Mouse (Mus musculus) G1E (cell line): ENCODE measurements around the gene Gm12216. TPM values are rescaled to one million over a fixed set of nuclear protein-coding genes. Genes with fewer than 3 reads are reported as not detected.

Source experiments
- ATAC-seq: 2 replicates; pipeline ENCODE4 v1.8.0; 2016; ENCODE audit warnings: mild to moderate bottlenecking; ENCODE audit not compliant: insufficient number of reproducible peaks, poor library complexity, low FRiP score, severe bottlenecking; ENCODE audit errors: extremely low read depth
- DNase-seq: peaks from one replicate; pipeline ENCODE4 v3.0.0; 2012; ENCODE audit warnings: low spot score
- H3K27me3 ChIP-seq: 2 replicates; pipeline ENCODE4 v1.6.1; 2012; ENCODE audit warnings: mild to moderate bottlenecking, low read length, inconsistent platforms; ENCODE audit not compliant: insufficient read depth
- H3K36me3 ChIP-seq: replicated peaks from 2 replicates; pipeline ENCODE3; 2012; ENCODE audit warnings: mild to moderate bottlenecking, inconsistent platforms
- H3K4me1 ChIP-seq: 2 replicates; pipeline ENCODE4 v1.6.1; 2012; ENCODE audit warnings: low read depth, low read length, inconsistent platforms, mixed read lengths; ENCODE audit not compliant: insufficient read depth
- H3K4me3 ChIP-seq: 2 replicates; pipeline ENCODE4 v1.5.1; 2012; ENCODE audit warnings: low read depth, mild to moderate bottlenecking, inconsistent platforms, low read length, moderate library complexity, mixed read lengths
- H3K9me3 ChIP-seq: replicated peaks from 2 replicates; pipeline ENCODE4 v1.6.1; 2012; ENCODE audit warnings: inconsistent platforms
- CTCF ChIP-seq: IDR thresholded peaks from 2 replicates; pipeline ENCODE4 v1.5.1; 2012; ENCODE audit warnings: low read depth, low read length, inconsistent platforms, mixed read lengths
- GATA1 ChIP-seq: IDR thresholded peaks from 2 replicates; pipeline ENCODE4 v1.6.1; 2012; ENCODE audit warnings: borderline replicate concordance, low read length, inconsistent platforms, mixed read lengths
- GATA2 ChIP-seq: IDR thresholded peaks from 2 replicates; pipeline ENCODE4 v1.6.1; 2012; ENCODE audit warnings: low read depth, low read length, inconsistent platforms, borderline replicate concordance
- POLR2AphosphoS5 ChIP-seq: IDR thresholded peaks from 2 replicates; pipeline ENCODE4 v1.6.1; 2012; ENCODE audit warnings: low read depth, low read length, inconsistent platforms; ENCODE audit not compliant: insufficient replicate concordance
- TAL1 ChIP-seq: conservative IDR thresholded peaks from 2 replicates; pipeline ENCODE4 v1.6.1; 2012; ENCODE audit warnings: low read depth, low read length, inconsistent platforms, mixed read lengths
- polyA plus RNA-seq: library from polyadenylated mRNA; stranded (reverse); fragments of >175 nt; gene quantifications from 2 replicates; pipeline ENCODE4 v1.2.3, GENCODE M21; 2012
- total RNA-seq, 2 experiments: library from RNA; stranded (forward) in 1 of 2; stranded (reverse) in 1 of 2; fragments of 200-1000 nt in 1 of 2; fragments of >200 nt in 1 of 2; fragmentation: Nextera tagmentation in 1 of 2; gene quantifications; 2 replicates each; pipeline ENCODE4 v1.2.3; 2014 to 2017

The Gm12216 gene
- total and polyA plus RNA-seq, 3 experiments, result 0.16 TPM; not detected in 2

GRCm38 (mm10) chr11:53789277-53789676, 69.8 kb downstream of the Gm12216 start:
- Histone ChIP-seq H3K27me3 (peaks cover 23% of the 10 kb centered on the region), H3K36me3 (no peaks in the 10 kb centered on the region), H3K4me3 (no peak overlapping the region), H3K4me1 (no peaks in the 10 kb centered on the region), H3K9me3 (no peaks in the 10 kb centered on the region)
- DNase-seq (no peak), ATAC-seq (no peak)
- no peak for TF ChIP-seq CTCF
- TF ChIP-seq GATA1, result no peak
- no peak for TF ChIP-seq TAL1
- no peak for TF ChIP-seq GATA2
- TF ChIP-seq POLR2AphosphoS5, result no peak

- Histone ChIP-seq H3K4me1 (no peaks in the 10 kb centered on the region), H3K9me3 (no peaks in the 10 kb centered on the region), H3K36me3 (no peaks in the 10 kb centered on the region), H3K27me3 (peaks cover 28% of the 10 kb centered on the region), H3K4me3 (no peak overlapping the region)
- ATAC-seq, result no peak
- TF ChIP-seq POLR2AphosphoS5 (no peak), CTCF (no peak), TAL1 (no peak), GATA1 (no peak), GATA2 (no peak)
- DNase-seq, result no peak
Measured at GRCm38 (mm10) chr11:53788196-53788595, 70.9 kb downstream of the Gm12216 start.

DNA sequence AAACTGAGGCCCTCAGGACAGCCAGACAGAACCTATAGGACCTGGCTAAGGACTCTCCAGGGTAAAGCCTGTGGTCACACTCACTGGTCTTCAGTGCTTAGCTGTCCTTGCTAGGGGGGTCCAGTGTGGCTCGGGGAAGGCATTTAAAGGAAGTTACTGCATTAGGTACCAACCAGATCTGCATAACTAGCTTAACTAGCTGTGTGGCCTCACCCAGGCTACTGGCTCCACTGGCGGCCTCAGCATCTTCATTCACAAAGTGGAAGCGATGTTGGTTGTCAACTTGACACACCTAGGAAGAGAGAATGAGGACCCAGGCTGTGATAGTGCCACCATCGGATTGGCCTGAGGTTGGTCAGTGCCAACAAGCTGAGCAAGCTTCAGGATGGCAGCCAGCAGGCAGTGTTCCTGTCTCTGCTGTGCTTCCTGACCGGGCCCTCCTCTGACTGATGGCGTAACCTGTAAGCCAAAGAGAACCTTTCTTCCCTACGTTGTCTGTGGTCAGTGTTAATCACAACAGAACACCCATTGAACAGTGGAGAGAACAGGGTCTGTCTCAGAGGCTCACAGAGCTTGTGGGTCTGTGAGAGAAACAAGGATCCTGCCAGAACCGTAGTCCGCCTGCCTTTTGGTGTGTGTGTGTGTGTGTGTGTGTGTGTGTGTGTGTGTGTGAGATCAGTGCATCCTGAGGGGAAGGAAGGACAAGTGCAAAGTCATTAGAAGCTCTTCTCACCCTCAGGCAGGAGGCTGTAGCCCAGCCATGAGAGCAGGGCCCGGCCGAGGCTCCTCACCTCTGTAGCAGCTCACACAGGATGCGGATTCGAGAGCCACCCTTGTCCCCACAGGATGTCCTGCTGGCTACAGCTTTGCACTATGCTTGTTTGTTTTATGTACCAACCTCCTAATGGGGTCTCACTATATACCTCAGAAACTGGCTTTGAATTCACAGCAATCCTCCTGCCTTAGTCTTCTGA, 72.7 kb downstream of the Gm12216 start:
- Histone ChIP-seq H3K9me3 (no peaks in the 10 kb centered on the region), H3K27me3 (peaks cover 31% of the 10 kb centered on the region), H3K4me3 (no peak overlapping the region), H3K36me3 (no peaks in the 10 kb centered on the region), H3K4me1 (no peaks in the 10 kb centered on the region)
- no peak for ATAC-seq
- DNase-seq, result no peak
- no peak for TF ChIP-seq GATA2
- no peak for TF ChIP-seq POLR2AphosphoS5
- TF ChIP-seq CTCF, result no peak
- TF ChIP-seq TAL1, result no peak
- no peak for TF ChIP-seq GATA1

DNA sequence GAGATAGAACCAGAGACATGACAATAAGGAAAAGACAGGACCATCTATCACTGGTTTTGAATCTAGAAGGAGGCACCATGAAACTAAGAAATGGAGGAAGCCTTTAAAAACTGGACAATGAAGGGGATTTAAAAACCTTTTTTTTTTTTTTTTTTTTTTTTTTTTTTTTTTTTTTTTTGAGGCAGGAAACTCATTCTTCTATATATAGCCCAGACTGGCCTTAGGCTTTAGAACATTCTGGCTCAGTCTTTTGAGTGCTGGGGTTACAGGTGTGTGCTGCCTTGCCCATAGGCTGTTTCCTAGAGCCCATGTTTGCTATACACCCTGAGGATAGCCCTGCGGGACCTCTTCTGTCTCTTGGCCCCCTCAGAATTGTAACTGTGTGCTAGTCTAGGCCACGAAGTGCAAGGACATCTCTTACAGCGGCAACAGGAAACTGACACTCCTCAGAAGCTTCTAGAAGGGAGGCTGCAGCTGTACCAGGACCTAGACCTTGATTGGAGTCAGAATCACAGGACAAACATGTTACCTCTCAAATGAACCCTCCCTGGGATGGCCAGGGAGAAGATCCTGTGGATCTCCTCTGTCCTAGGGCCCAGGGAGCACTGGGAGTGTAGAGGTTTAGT, 73.6 kb downstream of the Gm12216 start:
- no peak for DNase-seq
- no peaks in the 10 kb centered on the region for H3K9me3 ChIP-seq

DNA sequence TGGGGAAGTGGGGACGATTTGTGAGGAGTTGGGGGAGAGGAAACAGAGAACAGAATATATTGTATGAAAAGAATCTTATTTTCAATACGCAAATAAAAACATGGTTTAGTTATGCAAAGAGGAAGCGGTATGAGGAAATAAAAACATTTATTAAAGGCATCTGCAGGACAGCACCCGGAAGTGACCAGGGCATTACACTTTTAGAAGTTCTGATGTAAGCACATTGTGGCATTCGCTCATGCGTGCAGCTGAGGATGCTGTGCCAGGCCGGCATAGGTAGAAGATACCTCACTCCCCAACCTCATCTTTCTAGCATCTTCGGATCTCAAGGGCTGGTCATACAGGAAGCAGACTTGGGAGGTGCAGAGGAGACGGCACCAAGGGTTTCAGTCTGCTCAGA, 75.8 kb downstream of the Gm12216 start:
- H3K36me3 ChIP-seq, result no peaks in the 10 kb centered on the region
- H3K4me1 ChIP-seq, result peaks cover 11% of the 10 kb centered on the region
- no peak for ATAC-seq
- peaks cover 29% of the 10 kb centered on the region for H3K27me3 ChIP-seq
- no peaks in the 10 kb centered on the region for H3K9me3 ChIP-seq
- DNase-seq, result no peak
- TF ChIP-seq POLR2AphosphoS5, result no peak
- TF ChIP-seq TAL1, result no peak
- TF ChIP-seq GATA2, result no peak
- TF ChIP-seq GATA1, result no peak
- TF ChIP-seq CTCF, result no peak
- H3K4me3 ChIP-seq, result no peak overlapping the region

More for the DNA sequence above, 73.6 kb downstream of the Gm12216 start:
- H3K27me3 ChIP-seq, result peaks cover 31% of the 10 kb centered on the region
- ATAC-seq, result no peak
- H3K4me1 ChIP-seq, result no peaks in the 10 kb centered on the region
- no peak overlapping the region for H3K4me3 ChIP-seq
- TF ChIP-seq GATA1, result no peak
- H3K36me3 ChIP-seq, result no peaks in the 10 kb centered on the region

- ATAC-seq, result no peak
- H3K36me3 ChIP-seq, result no peaks in the 10 kb centered on the region
- no peak overlapping the region for H3K4me3 ChIP-seq
- DNase-seq, result no peak
- H3K4me1 ChIP-seq, result peaks cover 11% of the 10 kb centered on the region
- peaks cover 27% of the 10 kb centered on the region for H3K27me3 ChIP-seq
- TF ChIP-seq GATA2, result no peak
- no peak for TF ChIP-seq TAL1
- TF ChIP-seq CTCF, result no peak
- TF ChIP-seq GATA1, result no peak
- TF ChIP-seq POLR2AphosphoS5, result no peak
- H3K9me3 ChIP-seq, result no peaks in the 10 kb centered on the region
Measured at GRCm38 (mm10) chr11:53781964-53782363, 77.1 kb downstream of the Gm12216 start.
